Mouse (Mus musculus) ovary, postnatal 36 days (tissue): ENCODE measurements around the gene Cyp2t4.

Experiments
- DNase-seq: peaks from one replicate; pipeline ENCODE4 v3.0.0; 2022; ENCODE audit warnings: low spot score, mixed read lengths

The Cyp2t4 gene

DNA sequence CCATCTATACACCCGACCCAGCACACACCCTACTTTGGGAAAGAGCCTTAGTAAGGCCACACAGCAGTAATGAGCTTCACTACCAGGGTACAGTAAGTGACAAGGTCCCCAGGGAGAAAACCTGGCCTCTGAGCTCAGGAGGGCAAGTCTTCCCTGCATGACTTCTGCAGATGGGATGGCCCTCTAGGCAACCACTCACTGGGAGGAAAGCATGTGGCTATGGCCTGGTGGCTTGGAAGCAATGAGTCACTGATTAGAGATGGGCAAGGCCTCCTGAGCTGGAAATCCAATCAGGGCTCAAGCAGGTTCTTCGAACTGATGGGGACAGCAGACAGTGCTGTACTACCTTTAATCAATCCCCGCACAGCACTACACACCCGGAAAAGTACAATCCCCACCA lies 8.2 kb downstream of the Cyp2t4 start:
- no peak for DNase-seq

DNA sequence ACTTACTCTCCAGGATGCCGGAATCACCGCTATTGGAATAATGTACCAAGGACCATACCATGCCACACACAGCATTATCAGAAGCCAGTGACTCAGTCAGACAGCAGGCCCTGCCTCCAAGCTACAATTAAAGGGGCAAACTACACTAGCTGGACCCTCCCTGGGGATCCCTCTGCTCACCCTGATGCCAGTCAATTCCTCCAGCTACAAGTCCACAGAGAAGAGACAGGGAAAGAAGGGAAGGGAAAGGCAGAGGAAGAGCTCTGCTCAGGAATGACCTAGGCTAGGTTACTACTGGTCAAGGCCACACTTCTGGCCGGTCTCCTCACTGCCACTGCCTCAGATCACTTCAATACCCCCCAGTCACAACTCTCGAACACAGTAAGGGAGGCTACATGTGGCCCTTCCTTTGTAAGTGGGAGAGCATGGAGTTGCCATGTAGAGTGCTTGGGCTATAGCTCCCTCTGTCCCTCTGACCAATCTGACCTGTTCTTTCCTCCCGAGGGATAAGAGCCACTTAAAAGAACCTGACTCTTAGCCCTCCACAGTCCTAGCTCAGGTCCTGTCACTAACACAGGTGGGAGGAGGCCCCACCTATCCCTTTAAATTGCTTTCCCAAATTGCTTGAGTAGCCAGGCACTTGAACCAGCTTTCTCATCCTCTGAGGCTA lies 9.4 kb downstream of the Cyp2t4 start:
- no peak for DNase-seq

DNA sequence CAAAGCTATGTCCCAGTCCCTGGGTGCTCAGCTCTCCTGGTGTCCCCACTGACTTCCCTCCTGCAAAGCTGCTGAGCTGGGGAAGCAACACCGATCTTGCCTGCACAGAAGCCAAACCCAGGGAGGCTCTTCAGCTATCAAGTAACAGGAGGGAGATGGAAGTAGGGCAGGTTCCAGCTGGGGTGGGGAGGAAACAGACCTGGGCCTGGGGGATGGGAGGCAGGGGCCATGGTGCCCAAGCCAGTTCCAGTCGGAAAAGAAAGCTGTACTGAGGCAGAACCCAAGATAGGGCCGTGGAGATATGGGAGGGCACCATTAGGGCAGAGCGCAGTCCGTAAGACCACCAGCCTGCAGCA lies 9.9 kb downstream of the Cyp2t4 start:
- no peak for DNase-seq

DNA sequence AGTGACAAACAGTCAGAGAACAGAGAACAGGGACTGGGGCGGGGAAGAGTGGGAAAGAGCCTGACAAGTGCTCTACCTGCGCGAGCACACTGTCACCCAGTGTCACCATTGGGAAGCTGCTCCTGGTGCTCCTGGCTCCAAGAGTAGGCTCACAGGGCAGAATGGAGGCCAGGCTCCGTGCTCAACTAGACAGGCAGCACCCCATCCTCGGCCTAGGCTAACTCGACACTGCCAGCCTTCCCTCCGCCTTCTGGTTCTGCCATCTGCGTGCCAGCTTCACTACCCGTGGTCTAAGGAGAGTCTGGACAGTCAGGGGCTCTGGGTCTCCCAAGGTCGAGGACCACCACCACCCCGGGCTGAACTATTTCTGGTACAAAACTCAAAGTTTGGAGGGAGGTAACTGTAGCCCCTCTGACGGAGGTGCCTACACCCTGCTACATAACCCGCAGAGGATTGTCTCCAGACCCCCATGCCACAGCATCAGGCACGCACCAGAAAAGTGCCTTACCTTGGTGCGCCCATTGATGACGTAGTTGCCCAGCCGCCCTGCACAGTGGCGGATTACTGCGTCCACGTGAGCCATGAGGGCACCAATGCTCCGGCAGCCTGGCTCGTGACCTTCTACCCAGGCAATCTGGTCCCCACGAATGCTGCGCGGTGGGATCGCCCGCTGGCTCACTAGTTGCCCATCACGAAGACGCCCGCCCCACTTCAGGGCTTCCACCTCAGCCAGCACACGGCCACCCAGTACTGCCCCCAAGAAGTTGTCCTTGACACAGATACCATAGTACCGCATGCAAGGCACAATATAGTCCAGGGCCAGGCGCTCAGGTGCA lies 10.8 kb downstream of the Cyp2t4 start:
- no peak for DNase-seq

DNA sequence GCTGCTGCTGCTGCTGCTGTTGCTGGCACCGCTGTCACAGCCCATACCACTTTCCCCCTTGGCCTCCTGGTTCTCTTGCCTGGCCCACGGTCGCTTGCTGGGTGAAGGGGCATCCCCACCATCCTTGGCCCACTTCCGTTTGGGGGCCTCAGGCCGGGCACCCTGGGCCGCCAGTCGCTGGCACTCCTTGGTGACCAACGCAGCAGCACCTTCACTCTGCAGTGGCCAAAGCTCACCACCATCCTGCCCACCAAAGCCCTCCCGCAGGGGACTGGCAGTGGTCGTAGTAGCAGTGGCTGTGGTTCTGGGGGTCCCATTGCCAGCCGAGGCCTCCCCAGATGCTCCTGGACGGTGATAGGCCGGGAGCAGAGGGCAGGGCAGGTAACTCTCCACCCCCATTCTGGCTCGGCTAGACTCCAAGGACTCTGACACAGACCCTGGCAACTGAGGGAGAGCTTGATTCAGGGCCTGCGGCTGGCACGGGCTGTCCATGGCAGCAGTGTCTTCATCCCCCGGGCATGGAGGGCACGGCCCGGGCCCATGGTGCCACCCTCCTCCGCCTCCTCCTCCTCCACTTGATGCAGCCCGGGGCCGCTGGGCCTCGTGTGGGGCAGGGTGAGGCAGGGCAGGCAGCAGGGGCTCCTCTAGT lies 11.6 kb downstream of the Cyp2t4 start:
- DNase-seq, result peak; percentile 50

DNA sequence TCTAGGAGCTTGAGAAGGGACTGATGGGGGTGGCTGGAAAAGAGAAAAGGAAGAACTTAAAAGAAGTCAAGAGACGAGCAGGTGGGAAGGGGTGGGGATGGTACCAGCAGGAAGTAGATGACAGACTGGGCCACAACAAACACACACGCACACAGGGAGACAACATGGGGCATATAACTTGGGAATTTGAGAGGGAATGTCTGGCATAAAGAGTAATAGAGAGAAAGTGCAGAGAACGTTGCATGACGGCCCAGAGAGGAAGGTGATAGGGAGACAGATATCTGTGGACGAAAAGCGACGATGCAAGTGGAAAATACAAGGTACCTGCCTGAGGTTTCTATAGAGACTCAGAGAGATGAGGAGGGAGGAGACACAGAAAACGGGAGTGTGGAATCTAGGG lies 12.2 kb downstream of the Cyp2t4 start:
- DNase-seq, result no peak

DNA sequence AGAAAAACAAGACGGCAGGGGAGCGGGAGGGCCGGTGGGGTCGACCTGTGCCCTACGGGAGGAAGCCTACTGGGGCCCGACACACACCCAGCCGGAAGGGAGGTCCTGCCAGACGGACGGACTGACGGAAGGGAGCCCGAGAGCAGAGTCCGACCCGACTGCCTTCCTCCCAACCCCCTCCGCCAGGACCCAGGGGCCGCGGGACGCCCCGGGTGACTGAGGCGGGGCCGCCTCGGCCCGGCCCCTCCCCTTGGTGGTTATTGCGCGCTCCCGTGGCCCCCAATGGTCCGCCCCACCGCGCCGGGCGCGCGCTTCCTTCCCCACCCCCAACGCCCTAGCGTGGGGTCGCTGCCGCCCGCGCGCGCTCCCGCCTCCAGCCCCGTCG lies 12.7 kb downstream of the Cyp2t4 start:
- peak; percentile 88 for DNase-seq

DNA sequence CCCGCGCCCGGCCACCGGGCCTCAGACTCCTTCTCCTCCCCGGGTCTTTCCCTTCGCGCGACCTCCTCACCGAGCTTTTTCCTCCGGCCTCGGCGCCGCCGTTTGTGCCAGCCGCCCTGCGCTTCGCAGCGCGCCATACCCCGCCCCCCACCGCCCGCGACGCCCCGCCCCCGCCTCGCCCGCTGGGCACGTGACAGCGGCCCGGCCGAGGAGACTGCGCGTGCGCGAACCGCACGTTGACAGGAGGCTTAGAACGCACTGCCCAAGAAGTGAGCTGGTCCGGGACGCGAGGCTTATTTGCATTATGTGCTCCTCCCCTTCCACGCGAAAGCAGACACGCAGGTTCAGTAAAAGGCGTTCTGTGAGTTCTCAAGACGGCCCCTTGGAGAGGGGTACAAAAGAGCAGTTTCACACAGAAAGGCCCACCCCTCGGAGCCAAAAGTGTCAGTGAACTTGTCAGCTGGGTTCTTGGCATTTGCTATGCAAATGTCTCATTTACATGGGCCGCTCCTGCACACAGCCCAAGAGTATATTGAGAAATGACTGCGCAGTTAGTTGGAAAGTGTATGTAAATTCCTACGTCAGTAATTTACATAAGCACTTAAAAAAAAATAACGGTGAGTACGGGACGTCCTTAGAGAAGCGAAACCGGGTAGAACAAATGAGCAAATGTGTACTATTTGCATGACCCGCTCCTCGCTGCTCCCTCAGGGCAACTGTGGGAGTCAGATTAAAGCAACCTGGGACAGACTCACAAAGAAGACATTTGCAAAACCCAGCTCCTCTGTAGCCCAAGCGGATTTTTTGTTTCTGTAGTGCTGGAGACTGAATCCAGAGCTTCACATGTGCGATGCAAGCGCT lies 13.3 kb downstream of the Cyp2t4 start, which contains the start of gene Egln2:
Egln2 (minus strand) TSS at position 189 of the 861 bp plus-strand sequence.
- DNase-seq, result peak; percentile 93

DNA sequence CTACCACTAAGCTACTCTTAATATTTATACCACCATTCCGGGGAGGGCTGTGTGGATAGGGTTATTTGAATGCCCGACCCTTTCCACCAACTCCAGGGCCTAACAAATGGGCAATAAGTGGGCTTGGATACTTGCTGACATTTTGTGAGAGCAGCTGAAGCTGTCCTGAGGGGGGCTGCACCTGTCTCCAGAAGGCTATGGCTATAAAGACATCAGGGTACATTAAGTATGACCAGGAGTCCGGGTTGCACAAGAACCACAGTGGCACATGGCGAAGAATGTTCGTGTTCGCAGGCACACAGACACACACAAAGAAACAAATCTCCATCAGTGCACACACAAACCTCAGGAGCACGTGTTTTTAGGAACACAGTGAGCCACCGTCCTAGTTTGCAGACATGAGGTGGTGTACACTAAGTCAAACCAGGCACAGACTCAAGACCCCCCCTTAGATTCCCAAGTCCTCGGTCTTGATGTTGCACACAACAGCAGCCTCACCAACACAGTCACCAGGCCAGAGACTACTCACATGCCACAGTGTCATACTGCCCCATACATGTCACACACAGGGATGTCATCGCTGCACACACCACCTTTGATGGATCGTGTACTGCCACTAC lies 14.1 kb downstream of the Cyp2t4 start:
- DNase-seq, result no peak

DNA sequence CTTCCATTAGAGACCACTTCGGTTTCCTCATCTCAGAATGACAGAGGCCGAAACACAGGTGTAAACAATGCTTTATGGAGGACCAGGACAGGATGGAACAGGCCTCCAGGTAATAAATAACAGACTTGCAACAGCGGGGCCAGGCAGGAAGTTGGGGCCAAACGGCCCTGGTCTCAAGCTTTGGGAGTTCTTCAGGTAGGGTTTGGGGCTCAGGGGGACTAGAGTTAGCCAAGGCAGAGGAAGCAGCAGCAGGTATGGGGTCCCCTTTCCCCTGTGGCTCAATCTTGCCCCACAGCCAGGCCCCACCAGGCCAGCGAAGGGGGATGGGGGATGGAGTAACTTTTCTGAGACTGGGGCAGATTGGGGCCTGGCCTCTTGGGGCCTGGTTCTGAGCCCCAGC lies 14.9 kb downstream of the Cyp2t4 start:
- DNase-seq, result no peak

DNA sequence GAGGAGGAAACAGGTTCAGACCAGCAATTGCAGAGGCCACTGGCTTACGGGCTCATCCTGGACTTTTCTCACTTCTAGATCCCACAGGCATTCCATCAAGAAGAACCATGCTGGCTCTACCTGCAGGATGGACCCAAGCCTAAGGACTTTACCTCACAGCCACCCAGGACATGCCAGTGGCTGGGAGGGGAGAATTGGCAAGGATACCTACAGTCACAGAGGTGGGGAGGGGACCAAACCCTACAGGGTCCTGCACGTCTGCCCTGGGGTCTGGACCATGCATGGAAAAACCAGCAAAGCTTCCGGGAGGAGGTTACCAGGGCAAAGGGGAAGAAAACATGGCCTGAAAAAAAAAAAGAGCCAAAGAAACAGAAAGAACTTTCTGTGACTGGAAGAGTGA lies 17.5 kb downstream of the Cyp2t4 start:
- DNase-seq, result no peak

DNA sequence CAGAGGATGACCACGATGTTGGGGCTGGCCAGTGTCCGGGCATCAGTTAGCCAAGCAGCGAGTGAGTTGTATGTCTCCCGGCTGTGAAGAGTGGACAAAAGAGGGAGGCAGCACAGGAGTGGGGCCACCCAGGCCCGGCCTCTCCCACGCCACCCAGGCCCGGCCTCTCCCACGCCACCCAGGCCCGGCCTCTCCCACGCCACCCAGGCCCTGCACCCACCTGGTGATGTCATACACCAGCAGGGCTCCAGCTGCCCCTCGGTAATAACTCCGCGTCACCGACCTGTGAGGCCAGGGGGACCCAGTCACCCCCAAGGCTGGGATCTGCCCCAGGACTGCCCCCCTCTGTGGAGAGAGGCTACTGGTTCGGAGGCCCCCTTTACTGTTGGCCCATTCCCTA lies 21.0 kb downstream of the Cyp2t4 start:
- no peak for DNase-seq

DNA sequence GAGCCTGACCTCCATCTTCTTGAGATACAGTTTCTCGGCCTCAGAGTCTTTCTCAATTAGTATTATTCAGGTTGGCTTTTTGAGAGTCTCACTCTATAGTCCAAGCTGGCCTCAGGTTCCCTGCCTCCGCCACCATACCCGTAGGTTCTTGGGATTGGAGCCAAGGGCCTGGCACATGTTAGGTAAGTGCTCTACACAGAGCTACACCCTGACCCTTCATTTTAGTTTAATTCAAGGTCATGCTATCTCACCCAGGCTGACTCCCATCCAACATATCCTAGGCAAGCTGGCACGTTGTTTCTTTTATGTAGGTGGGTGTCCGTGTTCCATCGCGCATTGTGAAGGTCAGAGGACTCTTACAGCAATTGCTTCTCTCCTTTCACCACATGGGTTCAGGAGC lies 21.4 kb downstream of the Cyp2t4 start:
- DNase-seq, result no peak

DNA sequence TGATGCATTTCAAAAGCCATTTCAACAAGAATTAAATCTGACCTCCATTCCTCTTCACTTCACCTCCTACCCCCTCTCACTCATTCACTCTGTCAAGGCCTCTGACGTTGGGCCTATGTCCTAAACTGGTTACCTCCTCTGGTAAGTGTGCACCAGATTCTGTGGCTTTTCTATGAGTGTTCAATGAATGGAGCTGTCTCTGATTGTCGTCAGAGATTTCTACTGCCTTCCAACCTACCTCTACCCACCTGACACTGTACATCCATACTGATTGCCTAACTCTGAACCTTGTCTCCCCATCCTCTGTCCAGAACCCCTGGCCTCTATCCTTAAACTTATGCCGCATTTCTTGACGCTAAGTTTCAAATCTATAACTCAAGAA lies 24.4 kb downstream of the Cyp2t4 start:
- DNase-seq, result no peak

DNA sequence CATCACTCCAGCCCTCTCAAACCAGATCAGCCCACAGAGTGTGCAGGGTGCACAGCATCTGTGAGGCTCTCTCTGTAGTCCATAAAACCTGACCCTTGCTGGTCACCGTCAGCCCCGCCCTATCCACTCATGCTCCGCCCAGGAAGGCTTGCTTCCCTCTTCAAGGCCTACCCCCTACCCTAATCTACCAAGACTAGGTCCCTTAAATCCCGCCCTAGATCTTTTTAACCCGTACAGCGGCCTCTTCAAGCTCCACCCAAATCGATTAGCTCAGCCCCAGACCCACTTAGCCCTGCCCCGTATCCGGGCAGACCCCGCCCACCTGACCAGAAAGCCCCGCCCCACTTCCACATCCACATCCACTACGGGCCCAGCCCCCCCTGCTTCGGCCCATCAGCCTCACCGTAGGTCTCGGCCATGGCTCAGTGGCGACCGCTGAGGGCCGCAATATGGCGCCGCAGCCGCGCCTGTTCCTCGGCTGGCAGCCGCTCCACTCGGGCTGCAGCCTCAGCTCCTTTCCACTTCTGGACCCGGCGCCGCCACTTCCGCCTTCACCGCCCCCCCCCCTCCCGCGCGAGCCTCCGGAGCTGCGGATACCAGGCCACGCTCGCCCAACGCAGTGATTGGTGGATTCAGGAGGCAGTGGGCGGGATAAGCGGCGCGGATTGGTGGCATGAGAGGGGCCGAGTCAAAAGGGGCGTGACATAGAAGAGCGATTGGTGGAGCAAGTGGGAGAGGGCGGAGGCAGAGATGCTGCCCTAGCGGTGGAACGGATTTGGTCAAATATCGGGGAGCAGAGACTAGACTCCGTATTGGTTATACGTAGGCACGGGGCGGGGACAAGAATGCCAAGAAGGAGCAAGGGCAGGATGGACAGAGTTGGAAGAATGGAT lies 25.1 kb downstream of the Cyp2t4 start, which contains the start of gene Rab4b:
Rab4b (minus strand) TSS at position 573 of the 893 bp plus-strand sequence.
- peak; percentile 98 for DNase-seq

DNA sequence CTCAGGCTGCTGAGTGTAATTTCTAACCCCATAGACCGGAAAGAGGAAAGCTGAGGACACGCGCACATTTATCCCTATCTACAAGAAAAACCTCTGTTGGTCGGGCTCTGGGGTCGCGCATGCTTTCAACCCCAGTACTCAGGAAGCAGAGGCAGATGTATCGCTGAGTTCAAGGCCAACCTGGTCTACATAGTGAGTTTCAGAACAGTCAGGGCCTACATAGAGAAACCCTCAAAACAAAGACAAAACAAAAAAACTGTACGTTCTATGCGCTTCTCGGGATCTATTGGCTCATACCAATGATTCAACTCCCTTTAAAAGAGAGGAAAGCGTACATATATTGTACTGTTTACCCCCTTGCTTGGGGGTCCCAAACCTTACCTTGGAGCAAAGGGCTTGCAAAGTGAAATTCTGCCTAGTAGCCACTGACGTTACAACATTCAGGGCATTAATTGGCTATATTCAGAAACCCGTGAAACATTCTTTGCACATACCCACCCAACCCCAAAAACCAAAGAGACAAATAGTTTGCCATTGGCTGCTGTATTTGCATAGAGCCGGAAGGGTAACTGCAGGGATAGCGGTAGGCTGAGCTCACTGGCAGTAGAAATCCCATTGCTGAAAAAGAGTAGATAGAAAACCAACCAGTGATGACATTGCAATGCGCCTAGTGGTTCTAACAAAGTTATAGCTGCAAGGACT lies 25.9 kb downstream of the Cyp2t4 start:
- no peak for DNase-seq

DNA sequence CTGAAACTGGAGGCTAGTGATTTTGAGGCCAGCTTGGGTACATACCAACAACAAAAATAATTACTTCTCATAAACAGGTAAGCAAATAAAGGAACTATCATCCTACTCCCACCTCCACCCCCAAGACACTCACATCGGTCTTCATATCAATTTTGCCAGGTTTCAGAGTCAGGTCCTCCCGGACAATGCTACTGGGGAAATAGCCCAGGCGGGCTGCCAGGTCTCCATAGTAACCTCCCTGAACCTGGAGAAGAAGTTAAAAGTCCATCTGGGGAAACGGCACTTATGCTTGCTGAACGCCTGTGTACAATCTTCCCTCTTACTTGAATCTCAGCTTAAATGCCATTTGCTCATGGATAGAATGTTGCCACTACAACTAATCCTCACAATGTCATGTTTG lies 26.5 kb downstream of the Cyp2t4 start:
- DNase-seq, result peak; percentile 60

DNA sequence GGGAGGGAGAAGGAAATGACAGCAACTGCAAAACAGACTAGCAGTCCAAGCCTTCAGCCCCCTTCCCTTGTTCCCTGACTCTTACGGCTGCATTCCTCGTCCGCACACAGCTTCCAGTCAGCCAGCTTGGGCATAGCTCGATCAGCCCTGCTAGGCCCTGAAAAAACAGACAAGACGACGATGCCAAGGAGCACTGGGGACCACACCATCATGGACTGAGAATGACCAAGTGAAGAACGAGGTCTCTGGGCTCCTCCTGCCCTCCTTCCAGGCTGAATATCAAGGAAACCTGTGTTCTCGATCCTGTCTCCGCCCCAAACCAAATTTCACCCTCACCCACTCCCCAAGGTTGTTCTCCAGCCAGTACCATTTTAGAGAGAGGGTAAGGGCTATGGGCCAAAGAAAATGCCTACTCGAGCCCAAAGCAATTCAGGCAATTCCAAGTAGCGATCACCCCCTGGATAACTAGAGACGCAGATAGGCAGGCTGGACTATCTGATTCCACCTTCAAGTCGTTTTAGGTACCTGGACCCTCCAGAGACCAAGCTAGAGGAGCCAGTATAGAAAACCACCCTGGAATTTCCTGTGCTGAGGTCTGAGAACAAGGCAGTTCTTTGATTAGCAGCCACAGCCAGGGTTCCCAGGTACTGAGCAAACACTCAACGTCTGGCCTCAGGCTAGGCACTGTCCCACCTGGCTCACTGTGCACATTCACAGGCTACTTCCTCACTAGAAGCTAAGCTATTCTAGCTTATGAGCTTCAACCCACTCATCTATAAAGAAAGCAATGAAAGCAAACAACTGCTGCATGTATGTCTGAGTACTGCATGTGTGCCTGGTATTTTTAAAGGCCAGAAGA lies 27.6 kb downstream of the Cyp2t4 start, which contains the start of the genes Gm21983 and Mia:
Gm21983 (minus strand) TSS at position 250 of the 859 bp plus-strand sequence.
Mia (minus strand) TSS at position 321 of the 859 bp plus-strand sequence.
- no peak for DNase-seq

DNA sequence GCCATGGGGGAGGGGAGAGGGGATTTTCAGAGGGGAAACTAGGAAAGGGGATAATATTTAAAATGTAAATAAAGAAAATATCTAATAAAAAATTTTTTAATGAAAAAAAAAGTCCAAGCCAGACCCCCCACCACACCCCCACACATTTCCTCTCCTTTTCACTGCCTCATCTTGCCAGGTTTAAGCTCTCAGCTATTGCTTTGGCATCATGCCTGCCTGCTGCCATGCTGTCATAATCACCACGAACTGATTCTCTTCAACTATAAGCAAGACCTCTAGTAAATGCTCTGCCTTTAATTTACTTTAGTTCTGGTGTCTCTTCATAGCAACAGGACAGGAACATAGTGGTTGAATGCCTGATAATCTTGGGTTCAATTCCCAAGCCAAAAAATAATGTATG lies 29.0 kb downstream of the Cyp2t4 start:
- DNase-seq, result no peak
